Mouse (Mus musculus) MEL (cell line): ENCODE measurements around the gene Mertk. TPM values are rescaled to one million over a fixed set of nuclear protein-coding genes. Genes with fewer than 3 reads are reported as not detected.
A peak's percentile ranks its signal among the peaks of the same experiment; 100 is the strongest.

Experiments
- DNase-seq: peaks from one replicate; pipeline ENCODE4 v3.0.0; 2011; ENCODE audit warnings: low read depth, low spot score
- H3K27ac ChIP-seq: 2 replicates; pipeline ENCODE4 v1.5.1; 2012; ENCODE audit warnings: low read depth, mild to moderate bottlenecking, control low read depth, low read length, moderate library complexity; ENCODE audit not compliant: control insufficient read depth
- H3K27me3 ChIP-seq, 2 experiments: fragments of 150-350 bp in 1 of 2; sonication (generic) in 1 of 2; 2 replicates each; pipeline ENCODE4 v1.6.1; 2012; ENCODE audit warnings: low read length in 2 of 2, mild to moderate bottlenecking in 2 of 2, improper control_type of control experiment in 1 of 2, moderate library complexity in 1 of 2; ENCODE audit not compliant: insufficient read depth in 2 of 2, control insufficient read depth in 1 of 2
- H3K36me3 ChIP-seq, 2 experiments: 2 replicates each; pipeline ENCODE4 v1.6.1; 2012 to 2014; ENCODE audit warnings: low read length in 2 of 2, improper control_type of control experiment in 1 of 2, inconsistent platforms in 1 of 2, mild to moderate bottlenecking in 1 of 2; ENCODE audit not compliant: insufficient read depth in 2 of 2, control insufficient read depth in 1 of 2
- H3K4me1 ChIP-seq, 2 experiments: fragments of 150-350 bp in 1 of 2; sonication (generic) in 1 of 2; 2 replicates each; pipeline ENCODE4 v1.6.1; 2012; ENCODE audit warnings: low read length in 2 of 2, improper control_type of control experiment in 1 of 2, mild to moderate bottlenecking in 1 of 2; ENCODE audit not compliant: insufficient read depth in 2 of 2, control insufficient read depth in 1 of 2
- H3K4me3 ChIP-seq, 2 experiments: fragments of 150-350 bp in 1 of 2; sonication (generic) in 1 of 2; 2 replicates each; pipeline ENCODE4 v1.5.1; 2012; ENCODE audit warnings: low read depth in 2 of 2, low read length in 2 of 2, mild to moderate bottlenecking in 2 of 2, moderate library complexity in 2 of 2, control low read depth in 1 of 2, improper control_type of control experiment in 1 of 2; ENCODE audit not compliant: control insufficient read depth in 1 of 2, insufficient read depth in 1 of 2
- H3K79me2 ChIP-seq: 2 replicates; pipeline ENCODE4 v1.6.1; 2012; ENCODE audit warnings: mild to moderate bottlenecking, low read length, moderate library complexity; ENCODE audit not compliant: control insufficient read depth, poor library complexity, insufficient read depth
- H3K9ac ChIP-seq: 2 replicates; pipeline ENCODE4 v1.6.1; 2012; ENCODE audit warnings: low read depth, mild to moderate bottlenecking, control low read depth, low read length, moderate library complexity; ENCODE audit not compliant: control insufficient read depth, poor library complexity, severe bottlenecking
- H3K9me3 ChIP-seq: fragments of 150-350 bp; sonication (generic); replicated peaks from 2 replicates; pipeline ENCODE4 v1.6.1; 2012; ENCODE audit warnings: mild to moderate bottlenecking, low read length, improper control_type of control experiment, moderate library complexity; ENCODE audit not compliant: insufficient read depth
- BHLHE40 ChIP-seq: IDR thresholded peaks from 2 replicates; pipeline ENCODE4 v1.6.1; 2012; ENCODE audit warnings: low read depth, mild to moderate bottlenecking, inconsistent platforms, low read length, improper control_type of control experiment, borderline replicate concordance
- CHD2 ChIP-seq: IDR thresholded peaks from 2 replicates; pipeline ENCODE4 v1.6.1; 2011; ENCODE audit warnings: low read length, improper control_type of control experiment
- CTCF ChIP-seq, 3 experiments: IDR thresholded peaks in 2 of 3; conservative IDR thresholded peaks in 1 of 3; 2 replicates each; pipeline ENCODE4 v1.5.1; 2011 to 2012; ENCODE audit warnings: low read length in 3 of 3, low read depth in 2 of 3, mild to moderate bottlenecking in 2 of 3, improper control_type of control experiment in 1 of 3, inconsistent platforms in 1 of 3, mixed read lengths in 1 of 3, moderate library complexity in 1 of 3; ENCODE audit not compliant: control insufficient read depth in 1 of 3, insufficient read depth in 1 of 3, poor library complexity in 1 of 3, severe bottlenecking in 1 of 3
- E2F4 ChIP-seq: IDR thresholded peaks from 2 replicates; pipeline ENCODE4 v1.6.1; 2011; ENCODE audit warnings: low read depth, low read length, improper control_type of control experiment, borderline replicate concordance
- ETS1 ChIP-seq: IDR thresholded peaks from 2 replicates; pipeline ENCODE4 v1.6.1; 2012; ENCODE audit warnings: low read depth, mild to moderate bottlenecking, inconsistent platforms, low read length, improper control_type of control experiment, moderate library complexity
- HCFC1 ChIP-seq: IDR thresholded peaks from 2 replicates; pipeline ENCODE4 v1.6.1; 2012; ENCODE audit warnings: low read depth, mild to moderate bottlenecking, inconsistent platforms, low read length, improper control_type of control experiment, moderate library complexity
- JUND ChIP-seq: IDR thresholded peaks from 2 replicates; pipeline ENCODE4 v1.6.1; 2011; ENCODE audit warnings: low read depth, mild to moderate bottlenecking, improper control_type of control experiment, low read length
- KAT2A ChIP-seq: conservative IDR thresholded peaks from 2 replicates; pipeline ENCODE4 v1.6.1; 2012; ENCODE audit warnings: low read depth, low read length, improper control_type of control experiment, inconsistent platforms
- MAFK ChIP-seq: IDR thresholded peaks from 2 replicates; pipeline ENCODE4 v1.6.1; 2011; ENCODE audit warnings: low read depth, mild to moderate bottlenecking, low read length, improper control_type of control experiment, borderline replicate concordance
- MAX ChIP-seq: IDR thresholded peaks from 2 replicates; pipeline ENCODE4 v1.6.1; 2011; ENCODE audit warnings: low read length, improper control_type of control experiment
- MEF2A ChIP-seq: IDR thresholded peaks from 2 replicates; pipeline ENCODE4 v1.6.1; 2014; ENCODE audit warnings: low read depth, mild to moderate bottlenecking, inconsistent platforms, low read length, improper control_type of control experiment; ENCODE audit not compliant: poor library complexity, insufficient replicate concordance, severe bottlenecking; ENCODE audit errors: extremely low read depth
- MXI1 ChIP-seq: IDR thresholded peaks from 2 replicates; pipeline ENCODE4 v1.6.1; 2011; ENCODE audit warnings: mild to moderate bottlenecking, low read depth, low read length, improper control_type of control experiment
- MYB ChIP-seq: IDR thresholded peaks from 2 replicates; pipeline ENCODE4 v1.6.1; 2011; ENCODE audit warnings: mild to moderate bottlenecking, low read depth, low read length, improper control_type of control experiment
- MYC ChIP-seq: IDR thresholded peaks from 2 replicates; pipeline ENCODE4 v1.6.1; 2011; ENCODE audit warnings: low read depth, mild to moderate bottlenecking, low read length, improper control_type of control experiment, moderate library complexity
- NELFE ChIP-seq: IDR thresholded peaks from 2 replicates; pipeline ENCODE4 v1.6.1; 2011; ENCODE audit warnings: low read depth, low read length, improper control_type of control experiment
- NRF1 ChIP-seq: IDR thresholded peaks from 2 replicates; pipeline ENCODE4 v1.6.1; 2014; ENCODE audit warnings: low read depth, mild to moderate bottlenecking, inconsistent platforms, low read length, improper control_type of control experiment, moderate library complexity; ENCODE audit not compliant: poor library complexity, insufficient read depth, severe bottlenecking
- POLR2A ChIP-seq, 2 experiments: IDR thresholded peaks; 2 replicates each; pipeline ENCODE4 v1.6.1; 2011 to 2012; ENCODE audit warnings: low read length in 2 of 2, mild to moderate bottlenecking in 2 of 2, control low read depth in 1 of 2, improper control_type of control experiment in 1 of 2, low read depth in 1 of 2, moderate library complexity in 1 of 2; ENCODE audit not compliant: control insufficient read depth in 1 of 2, insufficient read depth in 1 of 2, poor library complexity in 1 of 2
- POLR2AphosphoS2 ChIP-seq: IDR thresholded peaks from 2 replicates; pipeline ENCODE4 v1.6.1; 2011; ENCODE audit warnings: low read length, improper control_type of control experiment
- POLR2AphosphoS5 ChIP-seq: IDR thresholded peaks from 2 replicates; pipeline ENCODE4 v1.6.1; 2012; ENCODE audit warnings: low read depth, borderline replicate concordance, mild to moderate bottlenecking, inconsistent platforms, low read length, moderate library complexity, mixed read lengths
- RAD21 ChIP-seq: IDR thresholded peaks from 2 replicates; pipeline ENCODE4 v1.6.1; 2011; ENCODE audit warnings: mild to moderate bottlenecking, low read depth, low read length, improper control_type of control experiment
- RCOR1 ChIP-seq: IDR thresholded peaks from 2 replicates; pipeline ENCODE4 v1.6.1; 2012; ENCODE audit warnings: low read depth, mild to moderate bottlenecking, inconsistent platforms, low read length, improper control_type of control experiment
- SIN3A ChIP-seq: IDR thresholded peaks from 2 replicates; pipeline ENCODE4 v1.6.1; 2012; ENCODE audit warnings: low read length, improper control_type of control experiment, inconsistent platforms
- TBP ChIP-seq: IDR thresholded peaks from 2 replicates; pipeline ENCODE4 v1.8.0; 2011; ENCODE audit warnings: low read depth, low read length, improper control_type of control experiment
- ZC3H11A ChIP-seq: IDR thresholded peaks from 2 replicates; pipeline ENCODE4 v1.6.1; 2012; ENCODE audit warnings: low read depth, mild to moderate bottlenecking, inconsistent platforms, low read length, improper control_type of control experiment
- ZKSCAN1 ChIP-seq: IDR thresholded peaks from 2 replicates; pipeline ENCODE4 v1.6.1; 2012; ENCODE audit warnings: low read depth, mild to moderate bottlenecking, inconsistent platforms, low read length, improper control_type of control experiment, moderate library complexity
- ZNF384 ChIP-seq: IDR thresholded peaks from 2 replicates; pipeline ENCODE4 v1.6.1; 2012; ENCODE audit warnings: low read depth, mild to moderate bottlenecking, inconsistent platforms, low read length, improper control_type of control experiment
- polyA plus RNA-seq, 2 experiments: library from polyadenylated mRNA; stranded (reverse) in 1 of 2; unstranded in 1 of 2; fragments of >175 nt in 1 of 2; fragments of >200 nt in 1 of 2; gene quantifications; 2 replicates each; pipeline versions ENCODE4 v1.2.1 to v1.2.4; 2012; ENCODE audit warnings: low replicate concordance in 2 of 2, low read depth in 1 of 2; ENCODE audit not compliant: insufficient read length in 2 of 2, insufficient read depth in 1 of 2, missing spikeins in 1 of 2
- total RNA-seq: library from RNA; depleted of rRNA; stranded (reverse); fragments of 300-350 nt; gene quantifications from 2 replicates; pipeline ENCODE4 v1.2.3, GENCODE M21; 2012

Mertk gene
- total and polyA plus RNA-seq, 3 experiments, result not detected

GRCm38 (mm10) chr2:128816311-128816710, 117.6 kb downstream of the Mertk start:
- no peak overlapping the region for H3K27ac ChIP-seq
- no peaks in the 10 kb centered on the region; a peak in 1 of 4 replicates for H3K27me3 ChIP-seq
- H3K9me3 ChIP-seq, result no peaks in the 10 kb centered on the region
- no peak for DNase-seq
- no peak for TF ChIP-seq POLR2A (IDR thresholded peaks at IDR 0.05; ENCODE audit: control insufficient read depth in 1 of 2, insufficient read depth in 1 of 2, low read depth in 1 of 2, low read length in 2 of 2, poor library complexity in 1 of 2)
- TF ChIP-seq CTCF (IDR thresholded peaks at IDR 0.05 in 2 of 3, conservative IDR thresholded peaks at IDR 0.05 in 1 of 3; ENCODE audit: control insufficient read depth in 1 of 3, insufficient read depth in 1 of 3, low read depth in 2 of 3, low read length in 3 of 3, poor library complexity in 1 of 3, severe bottlenecking in 1 of 3), result no peak
- no peak for TF ChIP-seq MYB
- no peak for TF ChIP-seq MEF2A
- TF ChIP-seq NRF1, result no peak
- peaks cover 2 to 3% of the 10 kb centered on the region in 2 experiments; a peak in 2 of 4 replicates for H3K4me1 ChIP-seq
- H3K4me3 ChIP-seq, result no peak overlapping the region
- H3K79me2 ChIP-seq, result peaks cover 11% of the 10 kb centered on the region
- H3K9ac ChIP-seq, result no peak overlapping the region
- peaks cover 0 to 4% of the 10 kb centered on the region in 2 experiments; a peak in 2 of 4 replicates for H3K36me3 ChIP-seq

- Histone ChIP-seq H3K4me3 (peak overlapping the region in 1 of 2 experiments; percentile 83; a peak in 2 of 4 replicates), H3K27me3 (no peaks in the 10 kb centered on the region; a peak in 1 of 4 replicates), H3K9ac (peak overlapping the region; percentile 12; the same call in 1 of the 2 replicates)
Measured at GRCm38 (mm10) chr2:128816916-128817315, 118.2 kb downstream of the Mertk start.

GRCm38 (mm10) chr2:128817387-128817785, 118.6 kb downstream of the Mertk start:
- H3K27ac ChIP-seq, result no peak overlapping the region
- H3K9ac ChIP-seq, result peak overlapping the region; percentile 16
- H3K79me2 ChIP-seq, result peaks cover 11% of the 10 kb centered on the region
- H3K27me3 ChIP-seq, result no peaks in the 10 kb centered on the region; a peak in 1 of 4 replicates
- DNase-seq, result peak; percentile 89
- H3K4me3 ChIP-seq, result peak overlapping the region; percentile 56 to 83
- peaks cover 0 to 4% of the 10 kb centered on the region in 2 experiments; a peak in 2 of 4 replicates for H3K36me3 ChIP-seq
- H3K9me3 ChIP-seq, result no peaks in the 10 kb centered on the region
- H3K4me1 ChIP-seq, result peaks cover 2 to 9% of the 10 kb centered on the region in 2 experiments; a peak in 3 of 4 replicates
- TF ChIP-seq SIN3A (peak; percentile 88), MEF2A (no peak), ZNF384 (peak; percentile 40; the same call in 1 of the 2 replicates), CHD2 (no peak), ZC3H11A (0 out of 2 replicates have a peak, but pooled peaks have one; percentile 23), ETS1 (no peak), RAD21 (peak; percentile 74), MXI1 (peak; percentile 85), HCFC1 (0 out of 2 replicates have a peak, but pooled peaks have one; percentile 2), JUND (no peak), MYB (no peak), KAT2A (no peak), POLR2AphosphoS5 (no peak), BHLHE40 (0 out of 2 replicates have a peak, but pooled peaks have one; percentile 35), MAX (no peak; the same call in 1 of the 2 replicates)

More at GRCm38 (mm10) chr2:128816916-128817315, 118.2 kb downstream of the Mertk start:
- no peak for DNase-seq
- TF ChIP-seq ZC3H11A, result no peak
- no peak for TF ChIP-seq MYC
- TF ChIP-seq MXI1, result no peak
- TF ChIP-seq POLR2AphosphoS2, result no peak
- no peak for TF ChIP-seq POLR2AphosphoS5
- no peak for TF ChIP-seq BHLHE40
- no peak for TF ChIP-seq NRF1
- TF ChIP-seq E2F4, result no peak
- no peak for TF ChIP-seq SIN3A
- TF ChIP-seq RCOR1, result no peak
- TF ChIP-seq MAFK, result no peak
- no peak for TF ChIP-seq KAT2A
- no peak for TF ChIP-seq NELFE
- TF ChIP-seq TBP, result no peak
- no peak for TF ChIP-seq POLR2A (IDR thresholded peaks at IDR 0.05; ENCODE audit: control insufficient read depth in 1 of 2, insufficient read depth in 1 of 2, low read depth in 1 of 2, low read length in 2 of 2, poor library complexity in 1 of 2)
- no peak for TF ChIP-seq MEF2A
- TF ChIP-seq ZKSCAN1, result no peak
- Histone ChIP-seq H3K4me1 (peaks cover 2 to 9% of the 10 kb centered on the region in 2 experiments; a peak in 3 of 4 replicates), H3K27ac (no peak overlapping the region), H3K9me3 (no peaks in the 10 kb centered on the region), H3K79me2 (peaks cover 11% of the 10 kb centered on the region), H3K36me3 (peaks cover 0 to 4% of the 10 kb centered on the region in 2 experiments; a peak in 2 of 4 replicates)
